Mouse (Mus musculus): Measurements from ENCODE around the gene Krt32. TPM values are rescaled to one million over a fixed set of nuclear protein-coding genes. Genes with fewer than 3 reads are reported as not detected.

Krt32 gene
- polyA plus RNA-seq, 1 experiment from 2014 or later: not detected

Other genes with a start within 250 kb of the Krt32 start
- gene Krtap4-16, start 236.6 kb downstream of the Krt32 start, polyA plus RNA-seq (2016; fragmentation: Nextera tagmentation; extraction: Ambion mirVana): not detected in 2 replicates
- gene Gm11568, start 230.3 kb downstream of the Krt32 start, polyA plus RNA-seq (2016; fragmentation: Nextera tagmentation; extraction: Ambion mirVana): not detected in 2 replicates
- gene Gm11559, start 223.8 kb downstream of the Krt32 start, polyA plus RNA-seq (2016; fragmentation: Nextera tagmentation; extraction: Ambion mirVana): not detected in 2 replicates
- gene Krtap9-1, start 214.8 kb downstream of the Krt32 start, polyA plus RNA-seq (2016; fragmentation: Nextera tagmentation; extraction: Ambion mirVana): not detected in 2 replicates
- not detected in 2 replicates for gene Gm11567, start 209.0 kb downstream of the Krt32 start, polyA plus RNA-seq (2016; fragmentation: Nextera tagmentation; extraction: Ambion mirVana)
- not detected in 2 replicates for gene Krtap31-1, start 180.3 kb downstream of the Krt32 start, polyA plus RNA-seq (2016; fragmentation: Nextera tagmentation; extraction: Ambion mirVana)
- not detected in 2 replicates for gene Gm11565, start 173.5 kb downstream of the Krt32 start, polyA plus RNA-seq (2016; fragmentation: Nextera tagmentation; extraction: Ambion mirVana)
- gene Krtap31-2, start 151.9 kb downstream of the Krt32 start, polyA plus RNA-seq (2016; fragmentation: Nextera tagmentation; extraction: Ambion mirVana): not detected in 2 replicates
- gene Krtap9-5, start 139.8 kb downstream of the Krt32 start, polyA plus RNA-seq (2016; fragmentation: Nextera tagmentation; extraction: Ambion mirVana): not detected in 2 replicates
- gene Krtap29-1, start 109.2 kb downstream of the Krt32 start, polyA plus RNA-seq (2016; fragmentation: Nextera tagmentation; extraction: Ambion mirVana): not detected in 2 replicates
- not detected in 2 replicates for gene Krtap16-1, start 101.6 kb downstream of the Krt32 start, polyA plus RNA-seq (2016; fragmentation: Nextera tagmentation; extraction: Ambion mirVana)
- not detected in 2 replicates for gene Krtap17-1, start 94.2 kb downstream of the Krt32 start, polyA plus RNA-seq (2016; fragmentation: Nextera tagmentation; extraction: Ambion mirVana)
- not detected in 2 replicates for gene Krt33a, start 72.0 kb downstream of the Krt32 start, polyA plus RNA-seq (2016; fragmentation: Nextera tagmentation; extraction: Ambion mirVana)
- gene Krt33b, start 58.4 kb downstream of the Krt32 start, polyA plus RNA-seq (2016; fragmentation: Nextera tagmentation; extraction: Ambion mirVana): not detected in 2 replicates
- gene Krt34, start 46.7 kb downstream of the Krt32 start, polyA plus RNA-seq (2016; fragmentation: Nextera tagmentation; extraction: Ambion mirVana): not detected in 2 replicates
- gene Krt31, start 37.7 kb downstream of the Krt32 start, polyA plus RNA-seq (2016; fragmentation: Nextera tagmentation; extraction: Ambion mirVana): not detected in 2 replicates
- gene Krt35, start 8.0 kb upstream of the Krt32 start, polyA plus RNA-seq (2016; fragmentation: Nextera tagmentation; extraction: Ambion mirVana): not detected in 2 replicates
- gene Krt36, start 17.4 kb upstream of the Krt32 start, polyA plus RNA-seq (2016; fragmentation: Nextera tagmentation; extraction: Ambion mirVana): not detected in 2 replicates
- gene Krt13, start 33.3 kb upstream of the Krt32 start, polyA plus RNA-seq (2016; fragmentation: Nextera tagmentation; extraction: Ambion mirVana): 0.43 TPM in 1 of 2 replicates, not detected in the other
- gene Krt15, start 47.7 kb upstream of the Krt32 start, polyA plus RNA-seq (2016; fragmentation: Nextera tagmentation; extraction: Ambion mirVana): 0.73 and 2.9 TPM in 2 replicates
- gene Krt19, start 60.4 kb upstream of the Krt32 start, polyA plus RNA-seq (2016; fragmentation: Nextera tagmentation; extraction: Ambion mirVana): 11.4 and 12.7 TPM in 2 replicates
- not detected in 2 replicates for gene Krt9, start 105.0 kb upstream of the Krt32 start, polyA plus RNA-seq (2016; fragmentation: Nextera tagmentation; extraction: Ambion mirVana)
- 1.5 and 1.9 TPM in 2 replicates for gene Krt14, start 119.3 kb upstream of the Krt32 start, polyA plus RNA-seq (2016; fragmentation: Nextera tagmentation; extraction: Ambion mirVana)
- not detected in 2 replicates for gene Krt16, start 160.7 kb upstream of the Krt32 start, polyA plus RNA-seq (2016; fragmentation: Nextera tagmentation; extraction: Ambion mirVana)
- gene Krt17, start 172.8 kb upstream of the Krt32 start, polyA plus RNA-seq (2016; fragmentation: Nextera tagmentation; extraction: Ambion mirVana): 0.16 TPM in 1 of 2 replicates, not detected in the other
- not detected in 2 replicates for gene Krt42, start 181.6 kb upstream of the Krt32 start, polyA plus RNA-seq (2016; fragmentation: Nextera tagmentation; extraction: Ambion mirVana)
- 1,728 and 1,735 TPM in 2 replicates for gene Eif1, start 231.7 kb upstream of the Krt32 start, polyA plus RNA-seq (2016; fragmentation: Nextera tagmentation; extraction: Ambion mirVana)
- gene Gast, start 246.2 kb upstream of the Krt32 start, polyA plus RNA-seq (2016; fragmentation: Nextera tagmentation; extraction: Ambion mirVana): 0.90 TPM in 1 of 2 replicates, not detected in the other

All from hindbrain, embryonic 10.5 days (tissue).